Mouse (Mus musculus): ENCODE measurements around the gene Sugp1. TPM values are rescaled to one million over a fixed set of nuclear protein-coding genes. Genes with fewer than 3 reads are reported as not detected.
"Not testable (repeated sequence)": the region's sequence is repeated elsewhere in the genome, so short reads cannot be mapped to it uniquely, and the experiment has no call there.

Gene Sugp1
- 10 to 100 TPM; 48.3 to 51.7 TPM for total RNA-seq (2021)
- long read RNA-seq, transcript Sugp1-201 (14 exons, 2,681 nt) = major isoform, 31 of 51 reads
- long read RNA-seq, partial matches to known transcripts = 6 of 51 reads
- long read RNA-seq, other reads (novel, unspliced or antisense) = 14 of 51 reads

DNA sequence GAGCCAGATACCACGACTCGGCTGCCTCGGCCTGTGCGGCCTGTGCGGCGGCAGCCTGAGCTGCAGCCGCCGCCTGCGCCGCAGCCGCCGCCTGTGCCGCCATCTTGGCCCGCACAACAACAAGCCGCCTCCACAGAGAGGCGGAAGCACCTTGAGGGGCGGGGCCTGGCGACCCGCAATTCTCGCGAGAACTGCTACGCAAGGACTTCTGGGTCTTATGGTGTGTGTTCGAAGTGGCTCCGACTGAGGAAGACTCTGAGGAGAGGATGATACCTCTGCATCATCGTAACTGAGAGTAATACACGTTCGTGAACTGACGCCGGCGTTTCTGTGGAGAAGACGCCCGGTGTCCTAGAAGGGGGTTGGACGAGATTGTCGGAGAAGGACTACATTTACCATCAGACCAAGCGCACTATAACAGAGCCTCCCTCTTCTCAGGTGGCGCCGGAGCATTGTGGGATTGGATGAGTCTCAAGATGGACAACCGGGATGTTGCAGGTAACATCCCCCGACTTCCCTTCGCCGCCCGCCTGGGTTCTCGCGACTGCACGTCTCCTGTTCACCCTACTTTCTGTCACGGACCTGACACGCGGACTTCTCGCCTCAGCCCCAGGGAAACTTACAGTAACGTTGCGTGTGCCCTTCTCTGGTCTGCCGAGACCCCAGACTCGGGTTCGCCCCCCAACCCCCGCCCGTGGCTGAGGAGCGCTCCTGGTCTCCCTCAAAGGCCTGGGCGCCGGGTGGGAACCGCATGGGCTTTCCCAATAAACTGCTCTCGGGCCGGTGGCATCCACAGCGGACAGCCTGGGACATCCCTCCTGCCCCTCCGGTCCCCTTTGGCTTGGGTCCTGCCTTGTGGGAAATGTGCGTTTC, at the start of gene Sugp1, which contains the start of gene Mau2:
TSS of gene Sugp1 (plus strand) at position 231 of the 873 bp plus-strand sequence.
TSS of gene Mau2 (minus strand) at position 152 of the 873 bp plus-strand sequence.
- peak; percentile 94 to 97 for DNase-seq (ENCODE audit: low spot score in 2 of 2)

- no peak for DNase-seq (ENCODE audit: low spot score in 2 of 2)
These were observed 47.2 kb upstream of the Sugp1 start for GRCm38 (mm10) chr8:69995422-69995775.

DNA sequence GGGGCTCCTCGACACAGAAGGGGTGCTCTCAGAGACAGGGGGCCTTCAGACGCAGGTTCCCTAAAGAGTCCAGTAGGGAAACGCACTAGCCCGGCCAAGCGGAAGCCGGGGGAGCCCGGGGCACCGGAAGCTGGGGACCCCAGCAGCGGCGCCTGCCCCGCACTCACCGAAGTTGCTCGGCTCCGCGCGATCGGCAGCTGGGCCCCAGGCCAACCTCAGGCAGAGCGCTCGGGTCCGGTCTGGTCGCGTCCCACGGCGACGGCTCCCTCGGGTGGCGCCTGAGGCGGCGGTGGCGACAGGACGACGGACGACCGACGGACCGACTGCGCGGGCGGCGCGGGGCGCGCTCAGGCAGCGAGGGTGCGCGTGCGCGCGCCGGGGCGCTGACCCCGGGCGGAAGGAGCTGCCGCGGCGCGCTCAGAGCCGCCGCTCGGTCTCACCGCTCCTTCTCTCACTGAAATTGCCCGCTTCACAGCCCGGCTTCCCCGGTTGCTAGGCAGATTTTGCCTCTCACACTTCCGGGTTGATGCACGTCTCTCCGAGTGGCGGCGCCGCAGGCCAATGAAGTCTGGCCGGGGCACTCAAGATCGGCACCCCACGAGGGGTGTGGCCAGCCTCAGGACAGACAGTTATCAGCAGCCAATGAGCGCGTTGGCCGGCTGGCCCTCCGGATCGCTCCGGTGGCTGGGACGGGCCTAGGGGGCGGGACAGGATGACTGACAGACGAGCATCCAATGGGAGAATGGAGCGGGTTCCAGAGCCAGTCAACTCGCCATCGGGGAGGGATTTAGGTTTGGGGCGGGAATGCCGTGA, 46.6 kb upstream of the Sugp1 start, which contains the start of gene Gatad2a:
TSS of gene Gatad2a (minus strand) at position 609 of the 813 bp plus-strand sequence.
- peak; percentile 100 for DNase-seq (ENCODE audit: low spot score in 2 of 2)

DNA sequence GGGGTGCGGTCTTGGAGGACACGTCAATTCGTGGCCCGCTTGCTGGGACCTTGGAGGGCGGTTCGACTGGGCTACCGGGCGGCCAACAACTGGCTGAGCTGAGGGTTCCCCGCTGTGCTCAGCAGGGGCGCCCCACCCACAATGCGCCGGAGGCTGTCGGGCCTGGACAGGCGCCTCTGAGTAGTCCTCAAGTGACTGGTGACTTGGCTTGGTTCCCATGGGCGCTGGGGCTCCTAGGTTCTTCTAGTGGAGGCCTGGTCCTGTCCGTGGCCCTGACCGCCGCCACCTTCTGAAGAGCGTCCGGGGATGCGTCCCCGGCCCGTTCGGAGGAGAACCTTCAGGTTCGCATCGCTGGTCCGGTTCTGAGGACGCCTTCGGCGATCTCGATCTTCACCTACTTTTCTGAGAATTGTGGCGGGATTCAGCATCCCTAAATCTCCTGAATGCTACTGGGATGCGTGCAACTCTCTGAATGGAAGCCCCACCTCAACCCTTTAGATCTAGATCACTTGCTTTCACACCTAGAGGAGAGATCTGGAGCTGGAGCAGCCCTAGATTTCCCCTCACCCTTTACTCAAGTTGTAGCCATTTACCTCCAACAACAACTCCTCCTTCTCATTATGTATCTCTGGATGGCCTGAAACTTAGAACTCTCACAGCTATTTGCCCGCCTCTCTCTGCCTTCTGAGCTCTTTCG, 45.9 kb upstream of the Sugp1 start:
- DNase-seq (ENCODE audit: low spot score in 2 of 2) = no peak

- no peak for DNase-seq (ENCODE audit: low spot score in 2 of 2)
These were observed 43.9 kb upstream of the Sugp1 start for GRCm38 (mm10) chr8:69998706-69999105.

DNA sequence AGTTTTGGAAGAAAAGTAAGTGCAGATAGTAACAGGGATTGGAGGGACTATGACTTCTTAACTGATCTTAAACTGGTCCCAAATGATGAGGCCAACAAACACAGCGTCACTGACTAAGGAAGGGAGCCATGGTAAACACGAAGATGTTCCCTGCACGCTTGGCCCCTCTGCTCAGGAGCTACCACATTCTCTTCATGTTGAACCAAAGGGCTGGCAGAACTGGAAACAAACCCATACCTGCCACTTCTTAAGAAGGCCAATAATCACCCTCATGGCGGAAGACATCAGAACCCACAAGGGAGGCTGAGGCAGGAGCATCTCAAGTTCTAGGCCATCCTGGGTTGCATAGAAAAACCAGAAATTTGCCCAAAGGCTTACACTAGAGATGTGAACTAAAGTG, 43.4 kb upstream of the Sugp1 start:
- no peak for DNase-seq (ENCODE audit: low spot score in 2 of 2)

GRCm38 (mm10) chr8:70000226-70000625, 42.4 kb upstream of the Sugp1 start:
- no peak for DNase-seq (ENCODE audit: low spot score in 2 of 2)

- peak in 1 of 2 experiments; percentile 50 for DNase-seq (ENCODE audit: low spot score in 2 of 2)
These were observed 41.3 kb upstream of the Sugp1 start for GRCm38 (mm10) chr8:70001176-70001891.

DNA sequence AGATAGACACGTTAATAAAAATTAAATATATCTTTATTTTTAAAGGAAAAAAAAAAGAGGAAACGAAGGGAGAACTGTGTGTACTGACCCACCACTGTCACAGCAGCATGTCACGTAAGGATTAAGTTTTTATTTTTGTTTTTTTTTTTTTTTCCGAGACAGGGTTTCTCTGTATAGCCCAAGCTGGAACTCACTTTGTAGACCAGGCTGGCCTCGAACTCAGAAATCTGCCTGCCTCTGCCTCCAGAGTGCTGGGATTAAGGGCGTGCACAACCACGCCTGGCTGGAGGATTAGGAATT, 40.8 kb upstream of the Sugp1 start:
- DNase-seq (ENCODE audit: low spot score in 2 of 2) = not testable (repeated sequence)

DNA sequence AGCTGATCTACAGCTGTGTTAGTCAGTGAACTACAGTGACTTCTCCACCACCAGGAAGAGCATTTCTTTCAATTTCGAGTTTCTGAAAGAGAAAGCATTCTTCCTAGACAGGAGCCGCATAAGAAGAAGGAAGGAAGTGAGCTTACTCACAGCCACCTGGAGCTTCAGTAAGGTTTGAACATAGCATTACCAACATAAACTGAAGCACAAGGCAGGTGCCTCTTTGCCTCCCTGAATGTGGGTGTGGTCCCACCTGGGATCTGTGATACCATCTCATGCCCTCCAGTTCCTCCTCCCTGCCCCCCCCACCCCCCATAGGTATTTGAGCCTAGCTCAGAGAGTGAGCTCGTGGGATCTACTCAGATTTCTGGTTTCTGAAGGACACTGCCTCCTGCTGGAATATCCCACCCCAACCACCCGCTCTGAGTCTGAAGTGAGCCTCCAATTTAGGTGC, 39.4 kb upstream of the Sugp1 start:
- DNase-seq (ENCODE audit: low spot score in 2 of 2) = no peak

DNA sequence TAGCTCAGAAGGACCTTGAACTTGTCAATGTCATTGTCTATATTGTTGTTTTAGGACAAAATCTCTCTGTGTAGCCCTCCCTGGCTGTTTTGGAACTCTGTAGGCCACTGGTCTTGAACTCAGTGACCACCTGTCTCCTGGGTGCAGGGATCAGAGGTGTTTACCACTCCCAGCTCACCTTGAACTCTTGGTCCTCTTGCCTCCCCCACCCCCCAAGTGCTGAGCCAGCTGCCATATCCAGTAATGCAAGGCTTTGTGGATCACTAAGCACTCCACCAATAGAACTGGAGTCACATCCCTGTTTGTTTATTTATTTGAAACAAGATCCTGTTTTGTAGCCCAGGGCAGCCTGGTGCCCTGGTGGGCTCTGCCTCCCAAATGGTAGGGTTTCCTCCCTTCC, 38.3 kb upstream of the Sugp1 start:
- DNase-seq (ENCODE audit: low spot score in 2 of 2) = no peak

- no peak for DNase-seq (ENCODE audit: low spot score in 2 of 2)
These were observed 37.4 kb upstream of the Sugp1 start for GRCm38 (mm10) chr8:70005178-70005577.

- DNase-seq (ENCODE audit: low spot score in 2 of 2) = not testable (repeated sequence)
These were observed 31.8 kb upstream of the Sugp1 start for GRCm38 (mm10) chr8:70010796-70011195.

DNA sequence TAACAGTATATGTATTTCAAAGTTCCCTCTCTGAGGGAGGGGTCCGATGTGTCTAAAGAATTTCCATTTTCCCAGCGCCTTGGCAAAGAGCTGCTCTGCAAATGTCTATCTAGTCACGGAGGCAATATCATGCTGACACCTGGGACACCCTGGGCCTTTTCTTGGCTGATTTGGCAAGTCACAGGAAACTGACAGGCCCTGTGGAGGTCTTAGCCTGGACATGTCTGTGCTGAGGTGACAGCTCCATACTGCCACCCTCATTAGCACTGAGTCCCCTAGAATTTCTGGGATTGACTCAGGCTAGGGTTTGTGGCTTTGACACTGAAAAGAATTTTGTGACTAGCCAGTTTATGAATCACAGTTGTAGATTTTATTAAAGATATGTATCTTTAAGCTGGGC, 30.3 kb upstream of the Sugp1 start:
- DNase-seq (ENCODE audit: low spot score in 2 of 2) = no peak

GRCm38 (mm10) chr8:70012763-70013162, 29.9 kb upstream of the Sugp1 start:
- DNase-seq (ENCODE audit: low spot score in 2 of 2) = no peak

- DNase-seq (ENCODE audit: low spot score in 2 of 2) = no peak
These were observed 27.6 kb upstream of the Sugp1 start for GRCm38 (mm10) chr8:70015017-70015416.

- DNase-seq (ENCODE audit: low spot score in 2 of 2) = peak in 1 of 2 experiments; percentile 30
These were observed 19.0 kb upstream of the Sugp1 start for GRCm38 (mm10) chr8:70023596-70023995.

DNA sequence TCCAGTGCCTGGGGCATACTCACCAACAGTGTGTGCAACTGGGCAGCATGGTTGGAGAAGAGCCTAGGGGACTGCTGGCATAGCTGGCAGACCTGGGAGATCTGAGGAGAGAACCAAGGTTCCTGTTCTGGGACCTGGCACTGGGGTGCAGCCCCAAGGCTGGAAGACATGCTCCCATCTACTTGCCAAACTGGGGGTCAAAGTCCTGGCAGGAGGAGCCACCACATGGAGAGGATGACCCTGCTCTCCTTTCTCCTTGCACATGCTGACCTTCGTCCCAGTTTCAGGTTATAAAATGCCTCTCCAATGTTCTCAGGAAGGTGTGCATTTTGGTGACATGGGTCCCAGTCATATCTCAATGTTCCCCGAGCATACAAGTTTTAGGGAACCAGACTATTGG, 16.5 kb upstream of the Sugp1 start:
- DNase-seq (ENCODE audit: low spot score in 2 of 2) = no peak

DNA sequence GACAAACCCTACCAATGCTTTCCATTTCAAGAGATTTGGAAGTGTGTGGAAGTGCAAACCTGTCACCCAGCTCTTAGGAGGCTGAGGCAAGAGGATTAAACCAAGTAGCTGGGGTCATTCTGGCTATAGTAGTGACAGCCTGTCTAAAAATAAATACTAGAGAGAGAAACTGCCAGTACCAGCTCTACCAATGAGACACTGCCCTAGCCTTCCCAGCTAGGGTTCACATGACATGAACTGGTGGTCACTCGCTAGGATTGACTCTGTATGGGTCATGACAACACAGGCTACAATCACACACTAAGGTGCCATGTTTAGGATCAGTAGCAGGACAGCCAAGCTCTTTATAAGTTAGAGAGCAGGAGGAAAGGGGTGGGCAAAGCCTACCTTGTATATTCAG, 12.4 kb upstream of the Sugp1 start:
- no peak for DNase-seq (ENCODE audit: low spot score in 2 of 2)

- no peak for DNase-seq (ENCODE audit: low spot score in 2 of 2)
These were observed 4.6 kb upstream of the Sugp1 start for GRCm38 (mm10) chr8:70037994-70038393.
